Mouse (Mus musculus) midbrain, embryonic 16.5 days (tissue): ENCODE measurements around the gene Cfap77. TPM values are rescaled to one million over a fixed set of nuclear protein-coding genes. Genes with fewer than 3 reads are reported as not detected.

Experiments
- ATAC-seq: fragments of 200-750 bp; cut with Nextera tagmentation; 2 replicates; pipeline ENCODE4 v1.8.0; 2017; ENCODE audit warnings: moderate TSS enrichment
- H3K27ac ChIP-seq: fragments of 300-500 bp; sonication (generic); 2 replicates; pipeline ENCODE4 v1.5.1; 2014; ENCODE audit warnings: mild to moderate bottlenecking, low read length, mixed read lengths
- H3K27me3 ChIP-seq: fragments of 300-500 bp; sonication (generic); 2 replicates; pipeline ENCODE4 v1.6.1; 2014; ENCODE audit warnings: low read depth, low read length, mixed read lengths; ENCODE audit not compliant: control insufficient read depth, insufficient read depth
- H3K36me3 ChIP-seq: fragments of 300-500 bp; sonication (generic); 2 replicates; pipeline ENCODE4 v1.6.1; 2014; ENCODE audit warnings: mild to moderate bottlenecking, low read length, moderate library complexity, mixed read lengths; ENCODE audit not compliant: control insufficient read depth, insufficient read depth
- H3K4me1 ChIP-seq: fragments of 300-500 bp; sonication (generic); 2 replicates; pipeline ENCODE4 v1.6.1; 2014; ENCODE audit warnings: mild to moderate bottlenecking, low read length, mixed read lengths; ENCODE audit not compliant: control insufficient read depth, insufficient read depth
- H3K4me2 ChIP-seq: fragments of 300-500 bp; sonication (generic); 2 replicates; pipeline ENCODE4 v1.6.1; 2014; ENCODE audit warnings: mild to moderate bottlenecking, low read length, mixed read lengths
- H3K4me3 ChIP-seq: fragments of 300-500 bp; sonication (generic); 2 replicates; pipeline ENCODE4 v1.5.1; 2014; ENCODE audit warnings: low read depth, mild to moderate bottlenecking, low read length, moderate library complexity, mixed read lengths
- H3K9ac ChIP-seq: fragments of 300-500 bp; sonication (generic); 2 replicates; pipeline ENCODE4 v1.6.1; 2014; ENCODE audit warnings: low read depth, low read length, mixed read lengths
- H3K9me3 ChIP-seq: fragments of 300-500 bp; sonication (generic); replicated peaks from 2 replicates; pipeline ENCODE4 v1.6.1; 2014; ENCODE audit warnings: mild to moderate bottlenecking, low read length, mixed read lengths; ENCODE audit not compliant: control insufficient read depth, poor library complexity, severe bottlenecking
- WGBS: fragments of 180-500 bp; shearing (Covaris S2); extraction: QIAGEN DNeasy Blood & Tissue Kit; methylation state at CpG from one replicate; pipeline ENCODE4 v1.1.7; 2014; 5-methylcytosine and 5-hydroxymethylcytosine counted together
- polyA plus RNA-seq: library from polyadenylated mRNA; unstranded; fragments of >200 nt; fragmentation: Nextera tagmentation; extraction: Ambion mirVana; gene quantifications from 2 replicates; pipeline ENCODE4 v1.2.1, GENCODE M21; 2015

Cfap77 gene
- polyA plus RNA-seq, 1 experiment from 2014 or later, result 1.2 TPM

DNA sequence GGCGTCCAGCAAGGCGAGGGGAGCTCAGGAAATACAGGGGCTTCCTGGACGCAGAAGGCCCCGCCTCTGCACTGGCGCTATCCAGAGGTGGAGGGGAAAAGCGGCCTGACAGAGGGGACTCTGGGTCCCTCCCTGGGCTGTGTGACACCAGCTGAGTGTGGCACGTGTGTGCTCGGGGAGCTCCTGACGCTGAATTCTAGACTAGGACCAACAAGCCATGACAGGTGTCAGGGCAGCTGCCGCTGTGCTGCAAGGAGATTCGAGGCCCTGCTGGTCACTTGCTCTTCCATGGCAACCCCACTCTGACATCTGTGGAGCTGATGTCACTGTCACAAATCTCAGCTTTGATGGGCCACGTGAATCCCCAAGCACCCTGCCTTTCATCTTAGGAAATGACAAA is 60.9 kb downstream of the Cfap77 start:
- Histone ChIP-seq H3K27me3 (no peaks in the 10 kb centered on the region), H3K36me3 (no peaks in the 10 kb centered on the region), H3K4me2 (no peak overlapping the region), H3K9ac (no peak overlapping the region), H3K4me1 (peaks cover 8% of the 10 kb centered on the region; the same call in 1 of the 2 replicates), H3K9me3 (no peaks in the 10 kb centered on the region; the same call in 1 of the 2 replicates), H3K4me3 (no peak overlapping the region), H3K27ac (no peak overlapping the region)
- ATAC-seq, result no peak
- 67% methylated on average over 12 of the region's 12 CpGs for WGBS

DNA sequence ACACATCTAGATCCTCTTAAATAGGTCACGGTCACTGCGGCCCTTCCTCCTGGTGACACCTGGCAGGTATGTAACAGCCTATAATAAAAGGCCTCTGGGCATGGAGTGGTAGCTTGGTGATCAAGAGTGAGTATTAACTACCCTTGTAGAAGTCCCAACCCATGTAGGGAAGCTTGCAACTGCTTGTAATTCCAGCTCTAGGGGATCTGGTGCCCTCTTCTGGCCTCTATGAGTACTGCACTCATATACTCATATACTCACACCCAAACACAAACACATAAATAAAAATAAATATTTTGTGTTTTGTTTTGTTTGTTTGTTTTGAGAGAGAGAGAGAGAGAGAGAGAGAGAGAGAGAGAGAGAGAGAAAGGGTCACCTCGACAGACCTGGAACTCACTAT is 66.1 kb downstream of the Cfap77 start:
- Histone ChIP-seq H3K36me3 (no peaks in the 10 kb centered on the region), H3K4me3 (no peak overlapping the region), H3K9me3 (no peaks in the 10 kb centered on the region), H3K27me3 (no peaks in the 10 kb centered on the region), H3K9ac (no peak overlapping the region), H3K27ac (no peak overlapping the region), H3K4me1 (no peaks in the 10 kb centered on the region), H3K4me2 (no peak overlapping the region)
- no peak for ATAC-seq
- whole genome bisulfite sequencing, result 99% methylated on average over 3 of the region's 3 CpGs

DNA sequence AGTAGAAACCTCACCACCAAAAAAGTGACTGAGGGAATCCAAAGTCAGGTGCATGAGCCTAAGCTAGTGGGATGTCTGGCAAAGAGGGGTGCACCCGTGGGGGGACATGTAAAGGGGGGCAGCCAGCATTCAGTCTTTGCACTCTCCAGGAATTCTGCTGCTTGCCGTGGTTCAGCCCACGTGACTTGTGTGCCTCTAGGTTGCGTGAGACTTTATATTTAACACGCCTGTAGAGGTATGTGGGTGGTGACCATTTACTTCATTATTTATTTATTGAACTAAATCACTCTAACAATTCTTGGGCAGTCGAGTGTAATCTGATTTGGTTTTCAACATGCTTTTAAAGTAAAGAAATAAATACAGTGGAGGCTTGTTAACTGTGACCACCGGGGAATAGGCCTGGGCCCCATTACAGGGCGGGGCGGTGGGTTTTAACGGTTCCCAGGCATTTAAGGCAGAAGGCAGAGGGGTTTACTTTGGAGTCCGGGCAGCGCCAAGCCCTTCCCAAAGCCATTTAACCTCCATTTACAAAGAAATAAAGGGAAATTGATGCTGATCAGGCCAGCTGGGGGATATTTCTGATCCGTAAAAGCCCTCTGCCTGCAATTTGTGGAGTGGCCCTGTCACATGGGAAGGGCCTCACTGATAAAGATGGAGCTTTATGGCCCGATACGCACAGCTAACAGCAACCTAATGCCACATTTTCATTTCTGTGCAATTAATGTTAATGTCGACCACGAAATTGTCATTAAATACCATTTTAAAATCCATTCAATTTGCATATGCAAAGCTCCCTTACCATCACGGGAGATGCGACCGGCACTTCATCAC is 74.6 kb downstream of the Cfap77 start:
- Histone ChIP-seq H3K4me1 (peaks cover 2% of the 10 kb centered on the region; the same call in 1 of the 2 replicates), H3K27me3 (peaks cover 7% of the 10 kb centered on the region), H3K9ac (no peak overlapping the region), H3K36me3 (no peaks in the 10 kb centered on the region), H3K27ac (no peak overlapping the region), H3K4me3 (no peak overlapping the region), H3K9me3 (no peaks in the 10 kb centered on the region), H3K4me2 (no peak overlapping the region)
- no peak for ATAC-seq
- whole genome bisulfite sequencing, result 51% methylated on average over 20 of the region's 20 CpGs

DNA sequence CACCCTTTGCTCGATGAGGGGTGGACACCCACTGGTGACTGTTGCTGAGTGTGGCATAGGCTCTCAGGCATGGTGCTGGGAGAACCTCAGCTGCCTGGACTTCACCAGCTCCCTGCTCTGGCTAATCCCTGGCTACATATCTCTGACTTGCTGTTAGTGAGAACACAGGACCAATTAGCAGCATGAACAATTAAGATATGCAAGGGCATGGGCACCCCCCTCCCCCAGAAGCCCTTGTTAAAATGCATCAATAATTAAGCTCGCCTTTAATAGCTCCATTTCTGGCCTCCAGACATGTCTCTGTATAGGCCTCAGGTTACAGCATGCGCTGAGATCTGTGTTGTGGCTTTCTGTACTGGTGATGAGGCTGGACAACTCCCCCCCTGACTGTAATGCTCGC is 76.4 kb downstream of the Cfap77 start:
- H3K27me3 ChIP-seq, result peaks cover 11% of the 10 kb centered on the region

DNA sequence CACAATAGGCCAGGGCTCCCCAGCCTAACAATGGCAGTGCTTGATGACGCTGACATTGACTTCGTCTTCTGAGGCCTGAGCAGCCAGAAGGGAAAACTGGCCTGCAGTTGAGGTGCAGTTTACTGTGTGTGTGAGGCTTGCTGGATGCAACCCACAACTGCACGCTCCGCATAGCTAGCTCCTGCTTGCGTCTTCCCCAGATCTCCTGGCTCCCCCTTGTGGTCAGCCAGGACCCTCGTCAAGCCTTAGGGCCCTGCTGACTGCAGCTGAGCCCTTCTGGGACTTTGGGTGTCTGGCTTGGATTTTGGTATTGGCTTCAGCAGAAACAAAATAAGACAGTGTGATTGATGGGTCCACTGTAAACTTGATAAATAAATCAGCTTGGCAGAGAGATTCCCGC is 78.2 kb downstream of the Cfap77 start:
- Histone ChIP-seq H3K9me3 (no peaks in the 10 kb centered on the region), H3K36me3 (no peaks in the 10 kb centered on the region), H3K4me3 (no peak overlapping the region), H3K27me3 (peaks cover 11% of the 10 kb centered on the region), H3K4me2 (no peak overlapping the region), H3K4me1 (peaks cover 4% of the 10 kb centered on the region), H3K9ac (no peak overlapping the region), H3K27ac (no peak overlapping the region)
- ATAC-seq, result peak; percentile 75; the same call in 1 of the 2 replicates
- WGBS, result 8% methylated on average over 7 of the region's 7 CpGs

More for the DNA sequence above, 76.4 kb downstream of the Cfap77 start:
- WGBS, result 65% methylated on average over 4 of the region's 4 CpGs
- Histone ChIP-seq H3K4me1 (peaks cover 4% of the 10 kb centered on the region), H3K36me3 (no peaks in the 10 kb centered on the region), H3K4me3 (no peak overlapping the region), H3K9me3 (no peaks in the 10 kb centered on the region), H3K9ac (0 out of 2 replicates have a peak overlapping the region, but pooled peaks have one; percentile 10), H3K27ac (no peak overlapping the region), H3K4me2 (no peak overlapping the region)
- no peak; the same call in 1 of the 2 replicates for ATAC-seq

DNA sequence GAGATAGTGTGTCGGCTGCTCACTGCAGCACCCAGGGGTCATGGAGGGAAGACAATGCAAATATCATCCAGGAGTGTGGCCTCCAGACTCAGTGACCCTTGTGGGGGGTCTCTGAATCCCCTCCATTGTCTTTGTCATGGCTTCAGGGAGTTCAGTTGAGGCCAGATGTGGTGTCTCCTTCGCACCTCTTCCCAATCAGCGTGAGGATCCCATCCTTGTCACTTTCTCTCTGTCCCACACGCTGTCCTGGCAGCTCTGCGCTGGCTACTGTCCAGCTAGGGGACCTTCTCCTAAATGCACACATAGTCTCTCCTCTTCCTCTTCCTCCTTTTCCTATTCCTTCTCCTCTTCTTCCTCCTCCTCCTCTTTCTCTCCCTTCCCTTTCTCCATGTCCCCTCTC is 79.3 kb downstream of the Cfap77 start:
- no peak overlapping the region for H3K27ac ChIP-seq
- no peak overlapping the region for H3K4me3 ChIP-seq
- WGBS, result 81% methylated on average over 5 of the region's 5 CpGs
- no peak for ATAC-seq
- no peaks in the 10 kb centered on the region for H3K9me3 ChIP-seq
- H3K4me2 ChIP-seq, result no peak overlapping the region
- H3K9ac ChIP-seq, result no peak overlapping the region
- H3K36me3 ChIP-seq, result no peaks in the 10 kb centered on the region
- peaks cover 4% of the 10 kb centered on the region for H3K4me1 ChIP-seq
- peaks cover 11% of the 10 kb centered on the region for H3K27me3 ChIP-seq

DNA sequence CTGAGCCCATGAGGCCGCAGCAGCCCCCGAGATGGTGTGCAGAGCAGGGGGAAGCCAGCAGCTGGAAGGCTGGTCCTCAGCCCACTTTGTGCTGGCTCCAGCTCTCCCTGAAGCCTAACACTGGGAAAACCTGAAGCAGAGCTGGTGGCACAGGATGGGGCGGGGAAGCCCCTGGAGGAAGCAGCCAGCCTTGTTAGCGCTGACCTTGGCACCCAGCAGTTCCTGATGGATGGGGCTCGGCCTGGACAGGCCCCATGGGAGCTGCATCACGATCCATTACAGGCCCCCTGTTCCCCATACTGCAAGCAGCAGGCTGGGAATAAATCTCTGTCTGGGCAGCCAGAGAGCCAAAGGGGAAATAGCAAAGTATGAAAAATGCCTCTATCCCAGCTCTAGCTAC is 80.3 kb downstream of the Cfap77 start:
- Histone ChIP-seq H3K36me3 (no peaks in the 10 kb centered on the region), H3K4me1 (peaks cover 4% of the 10 kb centered on the region), H3K9me3 (no peaks in the 10 kb centered on the region), H3K9ac (no peak overlapping the region), H3K27me3 (peaks cover 11% of the 10 kb centered on the region), H3K4me2 (no peak overlapping the region), H3K4me3 (no peak overlapping the region), H3K27ac (no peak overlapping the region)
- 38% methylated on average over 6 of the region's 6 CpGs for WGBS
- no peak for ATAC-seq

DNA sequence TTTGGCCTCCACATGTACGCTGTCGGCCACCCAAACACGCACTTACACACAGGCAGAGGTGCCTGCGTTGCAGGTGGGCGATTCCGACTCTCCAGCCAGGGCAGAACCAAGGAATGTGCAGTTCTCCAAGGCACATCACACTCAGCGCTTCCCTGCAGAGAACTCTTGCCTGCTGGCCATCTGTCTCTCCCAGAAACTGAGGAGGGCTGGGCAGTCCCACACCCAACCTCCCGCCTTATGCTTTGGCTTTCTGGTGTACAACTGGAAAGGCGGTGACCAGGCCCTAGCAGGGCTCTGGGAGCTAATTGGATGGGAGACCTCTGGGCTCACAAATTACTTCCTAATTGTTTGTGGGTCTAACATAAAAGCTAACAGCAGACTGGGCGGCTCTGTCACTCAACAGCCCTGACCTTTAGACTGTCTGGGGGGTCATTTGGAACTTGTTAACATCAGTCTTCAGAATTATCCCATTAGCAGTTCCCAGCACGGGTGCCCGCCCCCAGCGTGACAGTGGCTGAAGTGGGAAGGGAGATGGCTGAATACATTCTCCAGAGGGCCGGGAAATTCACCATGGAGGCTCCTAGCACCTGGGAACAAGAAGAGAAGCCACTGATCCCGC is 80.9 kb downstream of the Cfap77 start:
- Histone ChIP-seq H3K9ac (no peak overlapping the region), H3K4me1 (peaks cover 4% of the 10 kb centered on the region), H3K36me3 (no peaks in the 10 kb centered on the region), H3K4me3 (no peak overlapping the region), H3K27me3 (peaks cover 11% of the 10 kb centered on the region), H3K9me3 (no peaks in the 10 kb centered on the region), H3K4me2 (no peak overlapping the region), H3K27ac (no peak overlapping the region)
- WGBS, result 52% methylated on average over 15 of the region's 15 CpGs
- no peak for ATAC-seq

DNA sequence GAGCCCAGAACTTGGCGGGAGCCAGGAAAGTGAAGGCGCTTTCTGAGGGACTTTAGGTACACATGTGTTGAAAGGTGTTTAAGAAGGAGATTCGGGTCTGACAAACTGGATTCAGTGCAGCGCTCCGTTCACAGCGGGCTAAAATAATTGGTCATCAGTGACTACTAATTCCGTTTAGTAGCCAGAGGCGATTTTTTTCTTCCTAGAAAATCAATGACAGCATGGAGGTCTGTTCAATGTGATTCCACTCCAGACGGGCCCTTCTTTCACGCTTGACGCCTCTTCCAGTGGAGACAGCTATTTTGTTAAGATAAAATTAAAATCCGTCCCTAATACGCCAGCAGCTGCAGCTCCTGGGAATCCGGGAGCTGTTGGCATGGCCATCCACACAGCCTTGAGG is 84.4 kb downstream of the Cfap77 start:
- Histone ChIP-seq H3K36me3 (no peaks in the 10 kb centered on the region), H3K9ac (no peak overlapping the region), H3K27me3 (peaks cover 5% of the 10 kb centered on the region), H3K9me3 (no peaks in the 10 kb centered on the region), H3K4me3 (no peak overlapping the region), H3K4me2 (no peak overlapping the region), H3K27ac (no peak overlapping the region), H3K4me1 (peaks cover 4% of the 10 kb centered on the region)
- 50% methylated on average over 14 of the region's 14 CpGs for WGBS
- no peak for ATAC-seq
